Mouse (Mus musculus): ENCODE results near the gene Spin1. TPM values are rescaled to one million over a fixed set of nuclear protein-coding genes. Genes with fewer than 3 reads are reported as not detected.
"Not testable (repeated sequence)": the region's sequence is repeated elsewhere in the genome, so short reads cannot be mapped to it uniquely, and the experiment has no call there.

Spin1 gene
- polyA plus RNA-seq, 1 experiment from 2014 or later: 161 TPM

DNA sequence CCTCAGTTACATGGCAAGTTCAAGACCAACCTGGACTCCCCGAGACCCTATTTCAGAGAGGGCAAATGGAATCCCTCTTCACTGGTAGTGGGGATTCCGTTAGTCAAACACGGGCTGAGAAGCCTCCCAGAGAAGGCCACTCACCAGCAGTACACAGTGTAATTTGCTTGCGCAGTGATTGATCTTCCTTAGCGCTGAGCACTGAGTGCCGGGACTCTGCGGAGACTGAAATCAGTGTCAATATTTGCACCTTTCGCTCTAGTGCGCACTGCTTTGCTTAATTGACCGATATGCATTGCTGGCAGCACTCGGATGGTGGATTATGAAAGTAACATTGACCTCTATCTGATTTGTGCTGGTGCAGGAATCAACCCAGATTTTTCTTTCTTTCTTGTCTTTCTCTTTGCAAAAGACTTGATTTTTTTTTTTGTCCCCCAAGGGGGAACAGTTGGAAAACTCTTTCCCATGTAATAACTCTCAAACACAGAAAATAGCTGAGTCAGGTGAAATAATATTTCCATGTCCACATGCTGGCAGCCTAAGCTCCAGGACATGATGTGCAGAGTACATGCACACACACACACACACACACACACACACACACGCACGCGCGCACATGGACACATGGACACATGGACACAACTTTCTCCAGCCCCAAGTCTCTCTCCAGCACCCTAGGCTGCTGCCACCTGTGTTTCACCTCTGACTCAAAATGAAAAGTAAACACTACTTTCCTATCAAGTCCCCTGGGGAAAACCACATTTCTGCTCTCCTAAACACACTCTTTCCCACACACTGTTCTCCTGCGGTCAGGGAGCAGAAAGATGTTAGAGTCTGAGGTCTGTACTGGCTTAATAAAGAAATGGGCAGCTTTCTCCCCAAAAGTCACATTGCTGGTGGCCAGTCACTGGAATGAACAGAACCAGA is 27.5 kb upstream of the Spin1 start:
- Histone ChIP-seq H3K4me3 (ENCODE audit: low read depth, low read length) (no peak overlapping the region), H3K27me3 (replicated peaks; ENCODE audit: control insufficient read depth, insufficient read depth, low read length) (no peaks in the 10 kb centered on the region), H3K36me3 (ENCODE audit: control insufficient read depth, insufficient read depth, low read length) (no peaks in the 10 kb centered on the region), H3K9ac (ENCODE audit: low read length) (no peak overlapping the region), H3K9me3 (replicated peaks; ENCODE audit: control insufficient read depth, low read length) (no peaks in the 10 kb centered on the region), H3K4me2 (ENCODE audit: low read length) (no peak overlapping the region), H3K4me1 (ENCODE audit: control insufficient read depth, insufficient read depth, low read length) (no peaks in the 10 kb centered on the region), H3K27ac (ENCODE audit: low read depth, low read length) (no peak overlapping the region)
- DNase-seq (ENCODE audit: low spot score) (no peak), ATAC-seq (no peak)
- 90% methylated on average over 16 of the region's 16 CpGs for WGBS

GRCm38 (mm10) chr13:51074081-51074680 is 26.5 kb upstream of the Spin1 start:
- DNase-seq (ENCODE audit: low spot score) (no peak), ATAC-seq (no peak)
- H3K4me3 ChIP-seq (ENCODE audit: low read depth, low read length): no peak overlapping the region
- no peak overlapping the region for H3K4me2 ChIP-seq (ENCODE audit: low read length)
- no peaks in the 10 kb centered on the region for H3K4me1 ChIP-seq (ENCODE audit: control insufficient read depth, insufficient read depth, low read length)
- no peaks in the 10 kb centered on the region for H3K27me3 ChIP-seq (replicated peaks; ENCODE audit: control insufficient read depth, insufficient read depth, low read length)
- H3K9ac ChIP-seq (ENCODE audit: low read length): no peak overlapping the region
- H3K27ac ChIP-seq (ENCODE audit: low read depth, low read length): no peak overlapping the region
- 62% methylated on average over 6 of the region's 6 CpGs for WGBS
- H3K9me3 ChIP-seq (replicated peaks; ENCODE audit: control insufficient read depth, low read length): no peaks in the 10 kb centered on the region
- H3K36me3 ChIP-seq (ENCODE audit: control insufficient read depth, insufficient read depth, low read length): no peaks in the 10 kb centered on the region

DNA sequence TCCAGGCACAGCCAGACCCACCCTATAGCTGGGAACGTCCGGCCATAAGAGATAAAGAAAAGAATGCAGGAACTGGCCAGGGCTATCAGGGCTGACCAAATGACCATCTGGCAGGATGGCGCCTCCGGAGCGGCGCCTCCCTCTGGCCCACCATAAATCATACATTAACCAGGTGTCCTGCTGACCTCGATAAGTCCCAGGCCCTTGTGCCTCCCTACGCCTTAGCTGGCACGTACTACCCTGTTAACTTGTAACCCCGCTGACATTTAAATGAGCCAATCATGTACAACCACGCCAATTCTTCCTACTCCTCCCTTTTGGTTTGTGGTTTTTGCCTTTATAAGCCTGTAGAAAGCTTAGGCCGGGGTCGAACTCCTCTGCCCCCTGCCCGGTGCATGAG is 24.5 kb upstream of the Spin1 start:
- not testable (repeated sequence) for DNase-seq (ENCODE audit: low spot score); H3K27ac ChIP-seq (ENCODE audit: low read depth, low read length); H3K4me1 ChIP-seq (ENCODE audit: control insufficient read depth, insufficient read depth, low read length); ATAC-seq; H3K27me3 ChIP-seq (replicated peaks; ENCODE audit: control insufficient read depth, insufficient read depth, low read length); H3K36me3 ChIP-seq (ENCODE audit: control insufficient read depth, insufficient read depth, low read length); H3K9ac ChIP-seq (ENCODE audit: low read length); H3K4me2 ChIP-seq (ENCODE audit: low read length); H3K9me3 ChIP-seq (replicated peaks; ENCODE audit: control insufficient read depth, low read length); H3K4me3 ChIP-seq (ENCODE audit: low read depth, low read length)
- 91% methylated on average over 14 of the region's 14 CpGs for WGBS

GRCm38 (mm10) chr13:51078586-51078985 is 22.1 kb upstream of the Spin1 start:
- 62% methylated on average over 1 of the region's 1 CpGs for WGBS

DNA sequence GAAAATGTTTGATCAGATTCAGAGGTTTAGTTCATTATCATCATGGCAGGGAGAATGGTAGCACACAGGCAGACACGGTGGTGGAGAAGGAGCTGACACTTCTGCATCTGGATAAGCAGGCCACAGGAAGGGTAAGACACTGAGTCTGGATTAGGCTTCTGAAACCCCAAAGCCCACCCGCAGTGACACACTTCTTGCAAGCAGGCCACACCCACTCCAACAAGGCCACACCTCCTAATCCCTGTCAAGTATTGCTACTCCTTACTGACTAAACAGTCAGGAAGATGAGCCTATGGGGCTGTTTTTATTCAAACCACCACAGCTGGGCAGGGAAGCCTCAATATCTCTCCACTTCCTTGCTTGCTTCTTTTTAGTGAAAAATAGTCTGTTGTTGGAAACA is 19.9 kb upstream of the Spin1 start:
- 63% methylated on average over 2 of the region's 2 CpGs for WGBS
- H3K36me3 ChIP-seq (ENCODE audit: control insufficient read depth, insufficient read depth, low read length): no peaks in the 10 kb centered on the region
- H3K4me3 ChIP-seq (ENCODE audit: low read depth, low read length): no peak overlapping the region
- no peaks in the 10 kb centered on the region for H3K27me3 ChIP-seq (replicated peaks; ENCODE audit: control insufficient read depth, insufficient read depth, low read length)
- H3K9me3 ChIP-seq (replicated peaks; ENCODE audit: control insufficient read depth, low read length): no peaks in the 10 kb centered on the region
- no peak for ATAC-seq
- no peak overlapping the region for H3K9ac ChIP-seq (ENCODE audit: low read length)
- no peaks in the 10 kb centered on the region for H3K4me1 ChIP-seq (ENCODE audit: control insufficient read depth, insufficient read depth, low read length)
- no peak overlapping the region for H3K27ac ChIP-seq (ENCODE audit: low read depth, low read length)
- DNase-seq (ENCODE audit: low spot score): no peak
- H3K4me2 ChIP-seq (ENCODE audit: low read length): no peak overlapping the region

More at GRCm38 (mm10) chr13:51078586-51078985, 22.1 kb upstream of the Spin1 start:
- not testable (repeated sequence) for H3K9me3 ChIP-seq (replicated peaks; ENCODE audit: control insufficient read depth, low read length); H3K4me1 ChIP-seq (ENCODE audit: control insufficient read depth, insufficient read depth, low read length); H3K36me3 ChIP-seq (ENCODE audit: control insufficient read depth, insufficient read depth, low read length); H3K4me3 ChIP-seq (ENCODE audit: low read depth, low read length); DNase-seq (ENCODE audit: low spot score); H3K9ac ChIP-seq (ENCODE audit: low read length); H3K27ac ChIP-seq (ENCODE audit: low read depth, low read length); ATAC-seq; H3K27me3 ChIP-seq (replicated peaks; ENCODE audit: control insufficient read depth, insufficient read depth, low read length); H3K4me2 ChIP-seq (ENCODE audit: low read length)

- Histone ChIP-seq H3K36me3 (ENCODE audit: control insufficient read depth, insufficient read depth, low read length) (no peaks in the 10 kb centered on the region), H3K9me3 (replicated peaks; ENCODE audit: control insufficient read depth, low read length) (no peaks in the 10 kb centered on the region), H3K4me2 (ENCODE audit: low read length) (no peak overlapping the region), H3K4me1 (ENCODE audit: control insufficient read depth, insufficient read depth, low read length) (no peaks in the 10 kb centered on the region), H3K9ac (ENCODE audit: low read length) (no peak overlapping the region), H3K27ac (ENCODE audit: low read depth, low read length) (no peak overlapping the region), H3K27me3 (replicated peaks; ENCODE audit: control insufficient read depth, insufficient read depth, low read length) (no peaks in the 10 kb centered on the region), H3K4me3 (ENCODE audit: low read depth, low read length) (no peak overlapping the region)
- DNase-seq (ENCODE audit: low spot score) (no peak), ATAC-seq (no peak)
These were observed 16.4 kb upstream of the Spin1 start for GRCm38 (mm10) chr13:51084241-51084640.

DNA sequence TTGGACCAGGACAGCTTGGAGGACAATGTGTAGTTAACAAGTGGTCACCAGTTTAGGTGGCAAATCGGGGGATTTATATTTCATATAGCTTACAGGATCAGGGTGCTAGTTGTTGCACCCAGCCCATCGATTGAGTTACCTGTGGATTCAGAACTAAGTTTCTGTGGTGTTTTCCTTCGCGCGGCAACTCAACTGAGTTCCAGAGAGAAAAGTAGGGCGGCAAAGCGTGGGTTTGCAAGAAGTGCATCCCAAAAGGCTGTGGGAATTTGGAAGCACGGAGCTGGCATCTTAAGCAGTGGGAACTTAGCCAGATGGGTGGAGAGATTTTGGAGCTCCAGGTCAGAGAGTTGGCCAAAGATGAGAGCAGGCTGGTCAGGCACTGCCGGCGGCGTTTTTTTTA is 14.7 kb upstream of the Spin1 start:
- 92% methylated on average over 11 of the region's 11 CpGs for WGBS
- no peak for ATAC-seq
- no peak for DNase-seq (ENCODE audit: low spot score)

GRCm38 (mm10) chr13:51087253-51087652 is 13.4 kb upstream of the Spin1 start:
- Histone ChIP-seq H3K9ac (ENCODE audit: low read length) (no peak overlapping the region), H3K9me3 (replicated peaks; ENCODE audit: control insufficient read depth, low read length) (no peaks in the 10 kb centered on the region), H3K4me3 (ENCODE audit: low read depth, low read length) (no peak overlapping the region), H3K4me1 (ENCODE audit: control insufficient read depth, insufficient read depth, low read length) (no peaks in the 10 kb centered on the region), H3K4me2 (ENCODE audit: low read length) (no peak overlapping the region), H3K27ac (ENCODE audit: low read depth, low read length) (no peak overlapping the region), H3K27me3 (replicated peaks; ENCODE audit: control insufficient read depth, insufficient read depth, low read length) (no peaks in the 10 kb centered on the region), H3K36me3 (ENCODE audit: control insufficient read depth, insufficient read depth, low read length) (no peaks in the 10 kb centered on the region)
- WGBS: 89% methylated on average over 4 of the region's 4 CpGs
- ATAC-seq (no peak), DNase-seq (ENCODE audit: low spot score) (no peak)

More for the DNA sequence above, 14.7 kb upstream of the Spin1 start:
- Histone ChIP-seq H3K27me3 (replicated peaks; ENCODE audit: control insufficient read depth, insufficient read depth, low read length) (no peaks in the 10 kb centered on the region), H3K36me3 (ENCODE audit: control insufficient read depth, insufficient read depth, low read length) (no peaks in the 10 kb centered on the region), H3K4me3 (ENCODE audit: low read depth, low read length) (no peak overlapping the region), H3K4me2 (ENCODE audit: low read length) (no peak overlapping the region), H3K27ac (ENCODE audit: low read depth, low read length) (no peak overlapping the region), H3K9ac (ENCODE audit: low read length) (no peak overlapping the region), H3K9me3 (replicated peaks; ENCODE audit: control insufficient read depth, low read length) (no peaks in the 10 kb centered on the region), H3K4me1 (ENCODE audit: control insufficient read depth, insufficient read depth, low read length) (no peaks in the 10 kb centered on the region)

DNA sequence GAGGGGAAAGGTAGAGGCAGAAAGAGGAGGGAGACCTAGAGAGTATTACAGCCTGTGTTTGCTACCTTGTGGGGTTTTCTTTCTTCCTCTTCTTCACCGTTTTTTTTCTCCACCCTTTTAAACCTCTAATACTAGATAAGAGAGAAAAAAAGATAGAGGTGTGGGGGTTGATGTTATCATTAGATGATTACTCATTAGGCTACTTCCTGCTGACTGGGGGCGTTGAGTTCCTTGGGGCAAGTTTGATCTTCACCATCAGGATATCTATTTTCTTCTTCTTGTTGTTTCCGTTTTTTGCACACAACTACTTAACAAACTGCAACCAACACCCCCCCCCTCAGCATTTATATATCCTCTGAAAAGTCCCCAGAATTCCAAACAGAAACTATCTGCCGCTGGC is 12.5 kb upstream of the Spin1 start:
- no peaks in the 10 kb centered on the region for H3K27me3 ChIP-seq (replicated peaks; ENCODE audit: control insufficient read depth, insufficient read depth, low read length)
- H3K27ac ChIP-seq (ENCODE audit: low read depth, low read length): no peak overlapping the region
- ATAC-seq (no peak), DNase-seq (ENCODE audit: low spot score) (no peak)
- H3K4me1 ChIP-seq (ENCODE audit: control insufficient read depth, insufficient read depth, low read length): no peaks in the 10 kb centered on the region
- no peak overlapping the region for H3K4me3 ChIP-seq (ENCODE audit: low read depth, low read length)
- 75% methylated on average over 4 of the region's 4 CpGs for WGBS
- H3K36me3 ChIP-seq (ENCODE audit: control insufficient read depth, insufficient read depth, low read length): no peaks in the 10 kb centered on the region
- no peak overlapping the region for H3K9ac ChIP-seq (ENCODE audit: low read length)
- H3K9me3 ChIP-seq (replicated peaks; ENCODE audit: control insufficient read depth, low read length): no peaks in the 10 kb centered on the region
- no peak overlapping the region for H3K4me2 ChIP-seq (ENCODE audit: low read length)

All from forebrain, embryonic 14.5 days (tissue).